ENCODE assay signal across 17 mouse cellular contexts in genomic region chr10:62840687-62841086, GRCm38 (mm10).
"Had no signal": no experiment of that assay in that cellular context is flagged by ENCODE, and none has a peak within 500 bp of the region (broad histone marks: within the 10 kb centered on the region; RNA-seq: fewer than 3 reads in every experiment).

No protein-coding gene starts in this region.

- DNase-seq: lung, adult 18-20 months; lung, embryonic 14.5 days; lung, postnatal 10 days; lung, postnatal 4 days; midbrain, embryonic 14.5 days; retina, postnatal 1 day; right cerebral cortex, adult 18-20 months; thymus, adult 18-20 months; thymus, postnatal 14 days; thymus, postnatal 36 days had no signal

- ATAC-seq: midbrain, embryonic 16.5 days had no signal

- H3K27ac ChIP-seq: liver, embryonic 14.5 days; midbrain, embryonic 10.5 days; midbrain, embryonic 12.5 days; neural tube, embryonic 12.5 days; stomach, embryonic 15.5 days had no signal

- H3K4me2 ChIP-seq: lung, embryonic 14.5 days; midbrain, embryonic 12.5 days; neural tube, embryonic 12.5 days; stomach, embryonic 15.5 days had no signal

- H3K9ac ChIP-seq: liver, embryonic 14.5 days; lung, embryonic 14.5 days; midbrain, embryonic 12.5 days; neural tube, embryonic 12.5 days; stomach, embryonic 15.5 days had no signal

- H3K9me3 ChIP-seq: midbrain, embryonic 10.5 days; midbrain, embryonic 12.5 days; neural tube, embryonic 12.5 days; stomach, embryonic 15.5 days had no signal

- H3K4me3 ChIP-seq: midbrain, embryonic 10.5 days; midbrain, embryonic 12.5 days; myocyte; neural tube, embryonic 12.5 days; stomach, embryonic 15.5 days had no signal

- H3K27me3 ChIP-seq: midbrain, embryonic 12.5 days; neural tube, embryonic 12.5 days; stomach, embryonic 15.5 days had no signal

- H3K4me1 ChIP-seq: midbrain, embryonic 12.5 days had no signal
